Mouse (Mus musculus): ENCODE results near the gene Frmd4a. TPM values are rescaled to one million over a fixed set of nuclear protein-coding genes. Genes with fewer than 3 reads are reported as not detected.
A peak's percentile ranks its signal among the peaks of the same experiment; 100 is the strongest.

Gene Frmd4a
- polyA plus RNA-seq, 1 experiment from 2014 or later = 35.9 TPM

DNA sequence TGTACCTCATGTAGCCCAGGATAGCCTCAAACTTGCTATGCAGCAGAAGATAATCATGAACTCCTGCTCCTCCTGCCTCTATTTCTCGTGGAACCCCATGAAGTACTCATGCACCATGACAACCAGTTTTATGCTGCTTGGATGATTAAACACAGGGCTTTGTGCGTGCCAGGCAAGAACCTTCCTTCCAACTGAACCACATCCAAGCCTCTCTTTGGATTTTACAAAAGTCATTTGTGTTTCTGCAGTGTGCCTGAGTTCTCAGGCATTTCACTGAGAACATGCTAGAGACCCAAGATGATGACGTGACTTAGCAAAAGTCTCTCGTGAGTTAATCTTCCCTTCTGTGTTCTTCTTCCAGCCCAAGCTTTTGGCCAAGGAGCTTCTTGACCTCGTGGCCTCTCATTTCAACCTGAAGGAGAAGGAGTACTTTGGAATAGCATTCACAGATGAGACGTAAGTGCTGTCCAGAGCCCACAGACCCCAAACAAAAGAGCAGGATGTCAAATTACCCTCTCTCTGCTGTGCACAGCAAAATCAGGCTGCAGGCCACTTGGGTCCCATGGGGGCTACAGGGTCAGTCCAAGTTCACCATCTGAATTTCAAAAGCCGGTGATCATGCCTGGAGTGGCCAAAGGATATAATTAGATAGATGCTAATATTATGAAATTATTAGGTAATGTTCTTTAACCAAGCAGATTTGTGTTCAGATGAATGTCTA lies 455.4 kb downstream of the Frmd4a start:
- H3K27ac ChIP-seq = no peak overlapping the region
- ATAC-seq (replicated peaks; ENCODE audit: low FRiP score) = no peak

DNA sequence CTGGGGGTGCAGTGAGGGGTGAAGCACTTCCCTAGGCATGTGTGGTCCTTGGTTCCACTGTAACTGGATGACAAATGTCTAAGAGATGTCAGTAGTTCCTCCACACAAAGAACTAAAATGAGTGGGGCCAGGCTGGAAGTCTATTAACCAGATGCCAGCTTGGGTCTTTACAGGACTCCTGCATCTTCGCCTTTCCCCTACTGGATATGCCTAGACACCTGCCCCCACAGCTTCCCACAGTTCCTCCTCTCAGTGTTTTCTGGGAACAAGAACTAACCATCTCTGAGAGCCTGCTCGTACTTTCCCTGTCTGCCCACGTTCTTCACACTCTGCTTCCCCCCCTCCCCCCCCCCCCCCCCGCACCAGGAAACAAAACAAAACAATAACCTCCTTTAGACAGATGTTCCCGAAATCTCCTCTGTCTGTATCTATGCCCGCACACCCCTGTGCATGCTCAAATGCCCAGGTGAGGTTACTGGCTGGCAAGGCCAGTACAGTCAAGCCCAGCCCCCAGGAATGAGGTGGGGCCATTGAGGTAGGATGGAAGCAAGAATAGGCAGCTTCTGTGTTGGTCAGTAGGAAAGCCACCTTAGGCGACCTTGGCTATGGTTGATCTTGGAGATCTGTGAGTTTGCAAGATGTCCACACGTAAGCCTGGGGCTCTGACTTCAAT lies 456.5 kb downstream of the Frmd4a start:
- H3K4me2 ChIP-seq = no peak overlapping the region
- WGBS = 68% methylated on average over 7 of the region's 8 CpGs
- H3K9ac ChIP-seq = no peak overlapping the region
- ATAC-seq (replicated peaks; ENCODE audit: low FRiP score) = no peak
- 0 out of 2 replicates have a peak overlapping the region, but pooled peaks have one; percentile 9 for H3K27ac ChIP-seq
- peaks cover 18% of the 10 kb centered on the region for H3K4me1 ChIP-seq
- peaks cover 8% of the 10 kb centered on the region for H3K36me3 ChIP-seq
- H3K4me3 ChIP-seq (replicated peaks) = no peak overlapping the region
- no peaks in the 10 kb centered on the region for H3K27me3 ChIP-seq
- H3K9me3 ChIP-seq (replicated peaks) = peaks cover 4% of the 10 kb centered on the region; the same call in 1 of the 2 replicates

More for the DNA sequence above, 455.4 kb downstream of the Frmd4a start:
- Histone ChIP-seq H3K9ac (no peak overlapping the region), H3K4me2 (no peak overlapping the region), H3K9me3 (replicated peaks) (peaks cover 11% of the 10 kb centered on the region; the same call in 1 of the 2 replicates), H3K4me3 (replicated peaks) (no peak overlapping the region), H3K4me1 (peaks cover 18% of the 10 kb centered on the region), H3K36me3 (peaks cover 15% of the 10 kb centered on the region), H3K27me3 (no peaks in the 10 kb centered on the region)
- WGBS = 61% methylated on average over 7 of the region's 7 CpGs

DNA sequence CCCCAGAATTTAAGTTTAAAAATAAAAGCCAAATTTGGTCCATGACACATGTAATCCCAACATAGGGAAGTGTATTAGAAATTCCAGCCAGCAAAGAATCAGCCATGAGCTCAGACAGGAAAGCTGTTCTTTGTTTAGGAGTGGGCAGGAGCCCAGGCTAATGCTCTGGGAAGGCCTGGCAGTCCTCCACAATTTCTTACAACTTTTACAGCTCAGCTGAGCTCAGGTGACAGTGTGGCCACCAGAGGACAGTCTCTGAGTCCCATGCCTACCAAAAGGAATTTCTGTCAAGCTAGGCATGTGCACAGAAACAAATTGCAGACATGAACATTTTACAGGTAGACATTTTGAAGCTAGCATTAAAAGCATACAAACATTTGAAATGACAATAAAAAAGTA lies 457.0 kb downstream of the Frmd4a start:
- ATAC-seq (replicated peaks; ENCODE audit: low FRiP score) = no peak
- Histone ChIP-seq H3K9me3 (replicated peaks) (no peaks in the 10 kb centered on the region), H3K4me2 (no peak overlapping the region), H3K4me3 (replicated peaks) (no peak overlapping the region), H3K4me1 (peaks cover 18% of the 10 kb centered on the region), H3K27me3 (no peaks in the 10 kb centered on the region), H3K9ac (no peak overlapping the region), H3K36me3 (0 out of 2 replicates have a peak, but pooled peaks cover 4% of the 10 kb centered on the region), H3K27ac (0 out of 2 replicates have a peak overlapping the region, but pooled peaks have one; percentile 0)

DNA sequence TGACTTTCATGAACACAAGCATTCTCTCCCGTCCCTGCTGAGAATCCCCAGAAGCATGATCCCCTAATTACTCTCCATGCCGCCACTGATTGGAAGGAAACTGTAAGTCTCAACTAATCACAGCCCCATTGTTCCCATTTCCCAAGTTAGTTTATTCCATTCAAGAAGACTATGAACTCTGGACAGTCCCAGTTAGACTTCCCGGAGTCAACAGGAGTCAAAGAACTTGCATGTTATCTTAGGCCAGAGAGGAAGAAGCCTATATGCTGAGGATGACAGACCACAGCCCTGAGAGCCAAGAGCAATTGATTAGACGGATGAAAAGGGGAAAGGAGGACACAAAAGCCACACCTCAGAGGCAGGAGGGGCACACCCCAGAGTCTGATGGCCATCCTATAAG lies 458.5 kb downstream of the Frmd4a start:
- no peaks in the 10 kb centered on the region for H3K27me3 ChIP-seq
- ATAC-seq (replicated peaks; ENCODE audit: low FRiP score) = no peak
- H3K4me3 ChIP-seq (replicated peaks) = no peak overlapping the region
- H3K9ac ChIP-seq = no peak overlapping the region
- no peak overlapping the region for H3K4me2 ChIP-seq
- peak overlapping the region; percentile 9; the same call in 1 of the 2 replicates for H3K27ac ChIP-seq
- WGBS = 75% methylated on average over 4 of the region's 4 CpGs
- no peaks in the 10 kb centered on the region for H3K9me3 ChIP-seq (replicated peaks)
- H3K4me1 ChIP-seq = peaks cover 28% of the 10 kb centered on the region
- H3K36me3 ChIP-seq = 0 out of 2 replicates have a peak, but pooled peaks cover 4% of the 10 kb centered on the region

DNA sequence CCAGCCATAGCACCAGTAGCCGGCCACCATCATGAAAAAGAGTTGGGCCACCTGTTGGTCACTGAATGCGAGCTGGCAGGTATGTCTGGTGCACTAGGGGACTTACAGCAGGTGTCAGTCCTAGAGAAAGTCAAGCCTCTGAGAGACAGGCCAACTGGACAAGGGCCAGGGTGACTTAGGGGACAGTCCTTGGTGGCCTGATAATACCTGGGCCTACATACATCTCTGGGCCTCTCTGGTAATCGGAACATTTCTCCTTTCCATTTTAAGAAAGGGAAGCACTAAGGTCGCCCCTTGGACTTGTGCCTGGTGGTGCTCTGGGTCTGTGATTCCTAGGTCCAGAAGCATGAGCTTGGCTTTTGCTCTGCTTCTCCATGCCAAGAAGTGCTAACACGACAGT lies 459.1 kb downstream of the Frmd4a start:
- no peak overlapping the region for H3K9ac ChIP-seq
- no peaks in the 10 kb centered on the region for H3K9me3 ChIP-seq (replicated peaks)
- no peak for ATAC-seq (replicated peaks; ENCODE audit: low FRiP score)
- peaks cover 34% of the 10 kb centered on the region for H3K4me1 ChIP-seq
- no peak overlapping the region for H3K4me2 ChIP-seq
- H3K4me3 ChIP-seq (replicated peaks) = no peak overlapping the region
- H3K27me3 ChIP-seq = no peaks in the 10 kb centered on the region
- peak overlapping the region; percentile 9; the same call in 1 of the 2 replicates for H3K27ac ChIP-seq
- 0 out of 2 replicates have a peak, but pooled peaks cover 4% of the 10 kb centered on the region for H3K36me3 ChIP-seq
- 83% methylated on average over 5 of the region's 5 CpGs for WGBS

DNA sequence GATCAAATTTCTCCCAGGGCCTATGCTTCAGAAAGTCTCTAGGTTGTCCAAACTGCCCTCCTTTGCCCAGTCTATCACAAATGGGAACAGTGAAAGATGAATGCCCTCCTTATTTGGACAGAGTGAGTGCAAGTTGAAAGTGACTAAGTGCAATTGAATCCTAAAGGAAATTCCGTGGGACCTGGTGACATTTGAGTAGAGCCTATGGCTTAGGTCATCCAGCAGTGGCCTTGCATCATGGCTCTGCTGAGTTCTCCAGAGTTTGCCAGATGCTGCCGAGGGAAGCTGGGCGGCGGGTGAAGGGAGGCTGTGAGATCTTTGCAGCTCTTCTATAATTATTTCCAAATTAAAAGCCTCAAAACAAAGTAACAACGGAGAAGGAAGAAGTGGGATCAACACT lies 459.8 kb downstream of the Frmd4a start:
- Histone ChIP-seq H3K27ac (no peak overlapping the region), H3K9ac (no peak overlapping the region), H3K36me3 (0 out of 2 replicates have a peak, but pooled peaks cover 4% of the 10 kb centered on the region), H3K4me3 (replicated peaks) (no peak overlapping the region), H3K4me1 (peaks cover 33% of the 10 kb centered on the region), H3K9me3 (replicated peaks) (no peaks in the 10 kb centered on the region), H3K27me3 (no peaks in the 10 kb centered on the region), H3K4me2 (no peak overlapping the region)
- WGBS = 54% methylated on average over 5 of the region's 5 CpGs
- no peak for ATAC-seq (replicated peaks; ENCODE audit: low FRiP score)

DNA sequence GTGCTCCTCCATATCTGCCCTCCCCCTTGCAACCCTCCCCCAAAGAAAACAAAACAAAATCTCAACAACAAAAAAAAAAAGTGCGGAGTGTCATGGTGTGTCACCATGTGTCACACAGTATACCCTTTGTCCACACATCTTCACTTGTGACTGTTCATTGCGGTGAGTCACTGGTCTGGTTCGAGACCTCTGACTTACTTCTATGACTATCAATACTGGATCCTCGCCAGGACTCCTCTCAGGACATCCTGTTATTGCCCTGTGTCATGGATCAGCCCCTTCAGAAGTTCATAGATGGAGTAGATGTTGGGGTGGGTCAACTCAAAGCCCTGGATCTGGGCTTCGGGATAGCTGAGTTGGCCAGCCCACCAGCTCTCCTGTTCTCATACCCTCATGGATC lies 462.7 kb downstream of the Frmd4a start:
- Histone ChIP-seq H3K4me1 (peaks cover 21% of the 10 kb centered on the region; the same call in 1 of the 2 replicates), H3K36me3 (peaks cover 13% of the 10 kb centered on the region; the same call in 1 of the 2 replicates), H3K9me3 (replicated peaks) (no peaks in the 10 kb centered on the region), H3K4me2 (no peak overlapping the region), H3K27me3 (no peaks in the 10 kb centered on the region), H3K9ac (no peak overlapping the region), H3K27ac (no peak overlapping the region), H3K4me3 (replicated peaks) (no peak overlapping the region)
- no peak for ATAC-seq (replicated peaks; ENCODE audit: low FRiP score)
- 78% methylated on average over 5 of the region's 5 CpGs for WGBS

DNA sequence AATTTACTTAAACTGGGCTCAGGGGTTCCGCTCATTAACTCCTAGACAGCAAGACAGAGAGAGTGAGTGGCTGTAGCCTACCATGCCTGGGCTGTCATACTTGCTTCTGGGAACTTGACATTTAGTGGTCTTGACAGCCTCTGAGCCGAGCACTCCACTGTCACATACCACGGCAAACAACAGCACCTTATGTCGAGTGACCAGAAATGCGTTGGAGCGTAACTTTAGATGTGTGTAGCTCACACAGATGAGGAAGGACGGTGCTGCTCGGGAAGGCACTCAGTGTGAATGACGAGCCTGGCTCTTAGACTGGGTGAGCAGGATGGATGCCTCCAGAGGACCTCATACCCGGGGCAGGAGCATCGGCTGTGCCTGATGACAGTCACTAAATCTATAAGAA lies 463.6 kb downstream of the Frmd4a start:
- Histone ChIP-seq H3K36me3 (peaks cover 11% of the 10 kb centered on the region; the same call in 1 of the 2 replicates), H3K4me2 (no peak overlapping the region), H3K27me3 (no peaks in the 10 kb centered on the region), H3K4me1 (peaks cover 18% of the 10 kb centered on the region; the same call in 1 of the 2 replicates), H3K4me3 (replicated peaks) (no peak overlapping the region), H3K27ac (no peak overlapping the region), H3K9ac (no peak overlapping the region), H3K9me3 (replicated peaks) (no peaks in the 10 kb centered on the region)
- 43% methylated on average over 11 of the region's 11 CpGs for WGBS
- ATAC-seq (replicated peaks; ENCODE audit: low FRiP score) = peak; percentile 73

DNA sequence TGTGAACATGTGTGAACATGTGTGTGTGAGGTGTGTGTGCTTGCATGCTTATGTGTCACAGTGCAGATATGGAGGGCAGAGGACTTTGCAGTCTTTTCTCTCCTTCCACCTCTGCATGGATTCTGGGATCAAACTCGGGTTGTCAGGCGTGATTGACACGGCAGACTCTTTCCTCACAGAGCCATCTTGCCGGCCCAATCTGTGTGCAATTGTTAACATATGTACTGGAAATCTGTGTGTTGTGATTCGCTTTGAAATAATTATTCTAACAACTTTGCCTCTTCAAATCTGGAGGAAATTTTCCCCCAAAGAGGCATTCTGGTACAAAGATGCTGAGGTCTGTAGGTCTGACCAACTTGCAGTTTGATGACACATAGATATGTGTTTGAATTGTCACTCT lies 468.7 kb downstream of the Frmd4a start:
- Histone ChIP-seq H3K4me1 (peaks cover 14% of the 10 kb centered on the region), H3K36me3 (peaks cover 11% of the 10 kb centered on the region; the same call in 1 of the 2 replicates), H3K4me3 (replicated peaks) (no peak overlapping the region), H3K27ac (no peak overlapping the region), H3K27me3 (no peaks in the 10 kb centered on the region), H3K9me3 (replicated peaks) (no peaks in the 10 kb centered on the region), H3K4me2 (no peak overlapping the region), H3K9ac (no peak overlapping the region)
- ATAC-seq (replicated peaks; ENCODE audit: low FRiP score) = no peak
- WGBS = 93% methylated on average over 5 of the region's 5 CpGs

DNA sequence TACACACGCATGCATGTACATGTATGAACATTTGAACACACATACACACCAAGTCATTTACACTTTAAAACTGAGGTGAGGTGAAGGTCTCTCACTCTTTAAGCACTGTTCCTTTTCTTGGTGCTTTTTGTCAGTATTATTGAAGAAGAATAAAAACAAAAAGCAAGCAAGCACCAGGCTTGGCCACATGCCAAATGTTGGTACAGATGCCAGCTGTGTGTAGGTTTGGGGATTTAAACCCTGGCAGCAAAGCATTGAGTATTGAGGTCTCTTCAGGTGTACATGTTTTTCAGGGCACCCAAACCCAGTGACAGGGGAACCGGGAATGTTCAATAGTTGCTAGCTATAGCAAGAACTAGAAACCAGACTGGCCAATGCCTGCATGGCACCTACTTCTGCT lies 469.8 kb downstream of the Frmd4a start:
- Histone ChIP-seq H3K27ac (no peak overlapping the region), H3K4me1 (peaks cover 20% of the 10 kb centered on the region), H3K4me3 (replicated peaks) (no peak overlapping the region), H3K27me3 (no peaks in the 10 kb centered on the region), H3K9ac (no peak overlapping the region), H3K4me2 (no peak overlapping the region), H3K9me3 (replicated peaks) (no peaks in the 10 kb centered on the region), H3K36me3 (peaks cover 11% of the 10 kb centered on the region; the same call in 1 of the 2 replicates)
- ATAC-seq (replicated peaks; ENCODE audit: low FRiP score) = no peak
- 91% methylated on average over 2 of the region's 2 CpGs for WGBS

DNA sequence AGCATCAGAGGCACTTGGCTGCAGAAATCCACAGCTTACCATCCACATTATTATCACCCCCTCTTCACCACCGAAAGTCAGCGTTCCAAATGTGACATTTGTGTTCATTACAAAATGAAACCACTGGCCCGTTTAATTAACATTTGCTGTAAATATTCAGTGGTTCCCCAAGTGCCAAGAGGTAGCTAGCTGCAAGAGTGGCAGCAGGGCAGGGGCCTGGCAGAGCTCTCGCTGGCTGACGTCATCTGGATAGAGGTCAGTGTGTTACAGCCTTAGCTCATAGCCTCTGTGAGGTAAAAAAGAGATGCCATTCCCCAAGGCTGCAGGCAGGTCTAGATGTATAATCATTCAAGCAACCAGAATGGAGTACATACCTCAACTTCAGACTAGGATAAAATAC lies 473.3 kb downstream of the Frmd4a start:
- 69% methylated on average over 5 of the region's 5 CpGs for WGBS
- H3K9ac ChIP-seq = no peak overlapping the region

More for the DNA sequence above, 473.3 kb downstream of the Frmd4a start:
- Histone ChIP-seq H3K4me2 (no peak overlapping the region), H3K9me3 (replicated peaks) (no peaks in the 10 kb centered on the region), H3K36me3 (no peaks in the 10 kb centered on the region), H3K27me3 (no peaks in the 10 kb centered on the region), H3K4me1 (peaks cover 31% of the 10 kb centered on the region), H3K27ac (no peak overlapping the region), H3K4me3 (replicated peaks) (no peak overlapping the region)
- ATAC-seq (replicated peaks; ENCODE audit: low FRiP score) = no peak
